Mouse (Mus musculus) MEL (cell line): ENCODE measurements around the gene Rpl19. TPM values are rescaled to one million over a fixed set of nuclear protein-coding genes. Genes with fewer than 3 reads are reported as not detected.

Source experiments
- DNase-seq: peaks from one replicate; pipeline ENCODE4 v3.0.0; 2011; ENCODE audit warnings: low read depth, low spot score
- H3K27ac ChIP-seq: 2 replicates; pipeline ENCODE4 v1.5.1; 2012; ENCODE audit warnings: low read depth, mild to moderate bottlenecking, control low read depth, low read length, moderate library complexity; ENCODE audit not compliant: control insufficient read depth
- H3K27me3 ChIP-seq, 2 experiments: fragments of 150-350 bp in 1 of 2; sonication (generic) in 1 of 2; 2 replicates each; pipeline ENCODE4 v1.6.1; 2012; ENCODE audit warnings: low read length in 2 of 2, mild to moderate bottlenecking in 2 of 2, improper control_type of control experiment in 1 of 2, moderate library complexity in 1 of 2; ENCODE audit not compliant: insufficient read depth in 2 of 2, control insufficient read depth in 1 of 2
- H3K36me3 ChIP-seq, 2 experiments: 2 replicates each; pipeline ENCODE4 v1.6.1; 2012 to 2014; ENCODE audit warnings: low read length in 2 of 2, improper control_type of control experiment in 1 of 2, inconsistent platforms in 1 of 2, mild to moderate bottlenecking in 1 of 2; ENCODE audit not compliant: insufficient read depth in 2 of 2, control insufficient read depth in 1 of 2
- H3K4me1 ChIP-seq, 2 experiments: fragments of 150-350 bp in 1 of 2; sonication (generic) in 1 of 2; 2 replicates each; pipeline ENCODE4 v1.6.1; 2012; ENCODE audit warnings: low read length in 2 of 2, improper control_type of control experiment in 1 of 2, mild to moderate bottlenecking in 1 of 2; ENCODE audit not compliant: insufficient read depth in 2 of 2, control insufficient read depth in 1 of 2
- H3K4me3 ChIP-seq, 2 experiments: fragments of 150-350 bp in 1 of 2; sonication (generic) in 1 of 2; 2 replicates each; pipeline ENCODE4 v1.5.1; 2012; ENCODE audit warnings: low read depth in 2 of 2, low read length in 2 of 2, mild to moderate bottlenecking in 2 of 2, moderate library complexity in 2 of 2, control low read depth in 1 of 2, improper control_type of control experiment in 1 of 2; ENCODE audit not compliant: control insufficient read depth in 1 of 2, insufficient read depth in 1 of 2
- H3K79me2 ChIP-seq: 2 replicates; pipeline ENCODE4 v1.6.1; 2012; ENCODE audit warnings: mild to moderate bottlenecking, low read length, moderate library complexity; ENCODE audit not compliant: control insufficient read depth, poor library complexity, insufficient read depth
- H3K9ac ChIP-seq: 2 replicates; pipeline ENCODE4 v1.6.1; 2012; ENCODE audit warnings: low read depth, mild to moderate bottlenecking, control low read depth, low read length, moderate library complexity; ENCODE audit not compliant: control insufficient read depth, poor library complexity, severe bottlenecking
- H3K9me3 ChIP-seq: fragments of 150-350 bp; sonication (generic); replicated peaks from 2 replicates; pipeline ENCODE4 v1.6.1; 2012; ENCODE audit warnings: mild to moderate bottlenecking, low read length, improper control_type of control experiment, moderate library complexity; ENCODE audit not compliant: insufficient read depth
- BHLHE40 ChIP-seq: IDR thresholded peaks from 2 replicates; pipeline ENCODE4 v1.6.1; 2012; ENCODE audit warnings: low read depth, mild to moderate bottlenecking, inconsistent platforms, low read length, improper control_type of control experiment, borderline replicate concordance
- E2F4 ChIP-seq: IDR thresholded peaks from 2 replicates; pipeline ENCODE4 v1.6.1; 2011; ENCODE audit warnings: low read depth, low read length, improper control_type of control experiment, borderline replicate concordance
- ELF1 ChIP-seq: IDR thresholded peaks from 2 replicates; pipeline ENCODE4 v1.6.1; 2014; ENCODE audit warnings: low read depth, mild to moderate bottlenecking, inconsistent platforms, low read length, improper control_type of control experiment, moderate library complexity
- GABPA ChIP-seq: IDR thresholded peaks from 2 replicates; pipeline ENCODE4 v1.6.1; 2012; ENCODE audit warnings: low read depth, mild to moderate bottlenecking, inconsistent platforms, low read length, improper control_type of control experiment, moderate library complexity
- GATA1 ChIP-seq: IDR thresholded peaks from 2 replicates; pipeline ENCODE4 v1.6.1; 2011; ENCODE audit warnings: low read depth, low read length, improper control_type of control experiment
- HCFC1 ChIP-seq: IDR thresholded peaks from 2 replicates; pipeline ENCODE4 v1.6.1; 2012; ENCODE audit warnings: low read depth, mild to moderate bottlenecking, inconsistent platforms, low read length, improper control_type of control experiment, moderate library complexity
- KAT2A ChIP-seq: conservative IDR thresholded peaks from 2 replicates; pipeline ENCODE4 v1.6.1; 2012; ENCODE audit warnings: low read depth, low read length, improper control_type of control experiment, inconsistent platforms
- MAFK ChIP-seq: IDR thresholded peaks from 2 replicates; pipeline ENCODE4 v1.6.1; 2011; ENCODE audit warnings: low read depth, mild to moderate bottlenecking, low read length, improper control_type of control experiment, borderline replicate concordance
- MEF2A ChIP-seq: IDR thresholded peaks from 2 replicates; pipeline ENCODE4 v1.6.1; 2014; ENCODE audit warnings: low read depth, mild to moderate bottlenecking, inconsistent platforms, low read length, improper control_type of control experiment; ENCODE audit not compliant: poor library complexity, insufficient replicate concordance, severe bottlenecking; ENCODE audit errors: extremely low read depth
- MXI1 ChIP-seq: IDR thresholded peaks from 2 replicates; pipeline ENCODE4 v1.6.1; 2011; ENCODE audit warnings: mild to moderate bottlenecking, low read depth, low read length, improper control_type of control experiment
- MYC ChIP-seq: IDR thresholded peaks from 2 replicates; pipeline ENCODE4 v1.6.1; 2011; ENCODE audit warnings: low read depth, mild to moderate bottlenecking, low read length, improper control_type of control experiment, moderate library complexity
- NELFE ChIP-seq: IDR thresholded peaks from 2 replicates; pipeline ENCODE4 v1.6.1; 2011; ENCODE audit warnings: low read depth, low read length, improper control_type of control experiment
- NRF1 ChIP-seq: IDR thresholded peaks from 2 replicates; pipeline ENCODE4 v1.6.1; 2014; ENCODE audit warnings: low read depth, mild to moderate bottlenecking, inconsistent platforms, low read length, improper control_type of control experiment, moderate library complexity; ENCODE audit not compliant: poor library complexity, insufficient read depth, severe bottlenecking
- POLR2AphosphoS2 ChIP-seq: IDR thresholded peaks from 2 replicates; pipeline ENCODE4 v1.6.1; 2011; ENCODE audit warnings: low read length, improper control_type of control experiment
- POLR2AphosphoS5 ChIP-seq: IDR thresholded peaks from 2 replicates; pipeline ENCODE4 v1.6.1; 2012; ENCODE audit warnings: low read depth, borderline replicate concordance, mild to moderate bottlenecking, inconsistent platforms, low read length, moderate library complexity, mixed read lengths
- RCOR1 ChIP-seq: IDR thresholded peaks from 2 replicates; pipeline ENCODE4 v1.6.1; 2012; ENCODE audit warnings: low read depth, mild to moderate bottlenecking, inconsistent platforms, low read length, improper control_type of control experiment
- SIN3A ChIP-seq: IDR thresholded peaks from 2 replicates; pipeline ENCODE4 v1.6.1; 2012; ENCODE audit warnings: low read length, improper control_type of control experiment, inconsistent platforms
- TAL1 ChIP-seq: IDR thresholded peaks from 2 replicates; pipeline ENCODE4 v1.6.1; 2012; ENCODE audit warnings: mild to moderate bottlenecking, inconsistent platforms, low read length, moderate library complexity, mixed read lengths
- TBP ChIP-seq: IDR thresholded peaks from 2 replicates; pipeline ENCODE4 v1.8.0; 2011; ENCODE audit warnings: low read depth, low read length, improper control_type of control experiment
- USF1 ChIP-seq: IDR thresholded peaks from 2 replicates; pipeline ENCODE4 v1.6.1; 2014; ENCODE audit warnings: low read depth, mild to moderate bottlenecking, inconsistent platforms, low read length, improper control_type of control experiment, moderate library complexity
- ZC3H11A ChIP-seq: IDR thresholded peaks from 2 replicates; pipeline ENCODE4 v1.6.1; 2012; ENCODE audit warnings: low read depth, mild to moderate bottlenecking, inconsistent platforms, low read length, improper control_type of control experiment
- ZNF384 ChIP-seq: IDR thresholded peaks from 2 replicates; pipeline ENCODE4 v1.6.1; 2012; ENCODE audit warnings: low read depth, mild to moderate bottlenecking, inconsistent platforms, low read length, improper control_type of control experiment
- polyA plus RNA-seq, 2 experiments: library from polyadenylated mRNA; stranded (reverse) in 1 of 2; unstranded in 1 of 2; fragments of >175 nt in 1 of 2; fragments of >200 nt in 1 of 2; gene quantifications; 2 replicates each; pipeline versions ENCODE4 v1.2.1 to v1.2.4; 2012; ENCODE audit warnings: low replicate concordance in 2 of 2, low read depth in 1 of 2; ENCODE audit not compliant: insufficient read length in 2 of 2, insufficient read depth in 1 of 2, missing spikeins in 1 of 2
- total RNA-seq: library from RNA; depleted of rRNA; stranded (reverse); fragments of 300-350 nt; gene quantifications from 2 replicates; pipeline ENCODE4 v1.2.3, GENCODE M21; 2012

Gene Rpl19
- total and polyA plus RNA-seq, 3 experiments, result 210 to 4,715 (median 2,650) TPM

DNA sequence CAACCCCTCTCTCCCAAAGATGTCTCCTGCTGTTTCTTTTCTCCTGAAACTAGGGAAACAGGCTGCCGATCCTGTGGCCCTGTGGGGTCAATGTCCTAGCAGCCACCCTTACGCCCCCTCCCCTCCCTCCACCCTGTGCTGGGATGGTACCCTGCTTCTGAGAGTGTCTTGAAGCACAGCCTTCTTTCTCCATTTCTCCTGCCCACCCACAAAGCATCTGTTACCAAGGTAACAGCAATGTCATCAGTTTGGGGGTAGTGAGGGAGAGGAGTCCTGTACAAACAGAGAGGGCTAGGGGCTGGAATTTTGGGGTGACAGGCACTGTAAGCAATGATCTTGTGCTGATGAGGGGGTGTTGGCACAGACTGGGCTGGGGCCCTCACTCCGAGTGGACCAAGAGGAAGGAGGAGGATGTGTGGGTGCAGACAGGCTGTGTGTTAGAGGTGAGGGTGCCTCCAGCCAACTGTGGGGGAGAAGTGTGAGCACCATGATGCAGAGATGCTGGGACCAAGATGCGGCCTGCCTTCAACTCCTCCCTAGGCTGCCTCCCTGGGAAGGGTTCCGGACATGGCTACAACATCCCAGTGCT, 33.7 kb downstream of the Rpl19 start:
- no peak overlapping the region for H3K9ac ChIP-seq
- TF ChIP-seq TAL1 (no peak), POLR2AphosphoS2 (no peak), HCFC1 (no peak), BHLHE40 (no peak), POLR2AphosphoS5 (no peak), SIN3A (no peak), NRF1 (no peak), MYC (no peak), MXI1 (no peak), KAT2A (no peak), ZNF384 (no peak), E2F4 (no peak), ELF1 (no peak), MEF2A (no peak), RCOR1 (no peak), ZC3H11A (no peak), USF1 (no peak)
- TF ChIP-seq, all 39 proteins: peak for 0
- peaks cover 0 to 4% of the 10 kb centered on the region in 2 experiments; a peak in 1 of 4 replicates for H3K4me1 ChIP-seq
- DNase-seq, result no peak
- no peaks in the 10 kb centered on the region for H3K9me3 ChIP-seq
- no peak overlapping the region for H3K27ac ChIP-seq
- H3K27me3 ChIP-seq, result no peaks in the 10 kb centered on the region
- H3K79me2 ChIP-seq, result no peaks in the 10 kb centered on the region
- no peaks in the 10 kb centered on the region for H3K36me3 ChIP-seq
- no peak overlapping the region for H3K4me3 ChIP-seq

GRCm38 (mm10) chr11:98061441-98061840, 34.9 kb downstream of the Rpl19 start:
- TF ChIP-seq KAT2A, result no peak
- TF ChIP-seq TBP, result no peak
- no peak for TF ChIP-seq USF1
- no peak for TF ChIP-seq GATA1
- TF ChIP-seq GABPA, result no peak
- no peak for TF ChIP-seq NELFE
- no peak for TF ChIP-seq MYC
- no peak for TF ChIP-seq E2F4
- TF ChIP-seq MAFK, result no peak
- Histone ChIP-seq H3K79me2 (no peaks in the 10 kb centered on the region), H3K9me3 (no peaks in the 10 kb centered on the region), H3K9ac (no peak overlapping the region), H3K27ac (no peak overlapping the region), H3K36me3 (no peaks in the 10 kb centered on the region), H3K4me3 (no peak overlapping the region), H3K27me3 (no peaks in the 10 kb centered on the region), H3K4me1 (peaks cover 0 to 4% of the 10 kb centered on the region in 2 experiments; a peak in 1 of 4 replicates)
- DNase-seq, result no peak
